Mouse (Mus musculus): ENCODE measurements around the gene Tmem255b.

DNA sequence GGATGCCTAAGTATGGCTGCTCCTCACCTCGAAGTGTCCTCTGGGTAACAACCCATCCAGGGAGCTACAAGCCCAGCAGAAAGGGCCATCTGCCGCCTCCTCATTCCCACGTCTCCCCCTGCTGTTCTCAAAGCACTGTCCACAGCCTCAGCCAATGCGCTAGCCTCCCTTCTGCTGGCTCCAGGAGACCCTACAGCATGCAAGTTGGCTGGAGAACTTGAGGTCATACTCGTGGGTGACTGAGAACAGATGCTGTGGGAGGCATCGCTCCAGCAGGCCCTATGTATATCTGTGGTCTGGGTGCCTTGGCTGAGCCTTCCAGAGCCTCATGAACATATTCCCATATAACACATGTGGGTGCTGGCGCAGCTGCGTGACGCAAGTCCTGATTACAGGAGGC is 33.7 kb downstream of the Tmem255b start:
- no peak for TF ChIP-seq POLR2A (IDR thresholded peaks at IDR 0.05; ENCODE audit: insufficient read depth, low read length)
- no peak for TF ChIP-seq EP300 (IDR thresholded peaks at IDR 0.05; ENCODE audit: insufficient read depth, low read depth, low read length)
